Mouse (Mus musculus) lung, embryonic 15.5 days (tissue): ENCODE measurements around the gene Clec12a. TPM values are rescaled to one million over a fixed set of nuclear protein-coding genes. Genes with fewer than 3 reads are reported as not detected.
"Not testable (repeated sequence)": the region's sequence is repeated elsewhere in the genome, so short reads cannot be mapped to it uniquely, and the experiment has no call there.

ENCODE experiments used
- ATAC-seq: fragments of 200-750 bp; cut with Nextera tagmentation; 2 replicates; pipeline ENCODE4 v1.8.0; 2017; ENCODE audit warnings: moderate number of reproducible peaks, borderline replicate concordance; ENCODE audit not compliant: low FRiP score, low TSS enrichment; ENCODE audit errors: extremely low read depth
- H3K27ac ChIP-seq: fragments of 300-500 bp; sonication (generic); 2 replicates; pipeline ENCODE4 v1.5.1; 2015; ENCODE audit warnings: moderate library complexity, mild to moderate bottlenecking, inconsistent platforms
- H3K27me3 ChIP-seq: fragments of 300-500 bp; sonication (generic); 2 replicates; pipeline ENCODE4 v1.6.1; 2015; ENCODE audit warnings: inconsistent platforms
- H3K36me3 ChIP-seq: fragments of 300-500 bp; sonication (generic); 2 replicates; pipeline ENCODE4 v1.6.1; 2015; ENCODE audit warnings: inconsistent platforms
- H3K4me1 ChIP-seq: fragments of 300-500 bp; sonication (generic); 2 replicates; pipeline ENCODE4 v1.6.1; 2015; ENCODE audit warnings: inconsistent platforms
- H3K4me2 ChIP-seq: fragments of 300-500 bp; sonication (generic); 2 replicates; pipeline ENCODE4 v1.6.1; 2015; ENCODE audit warnings: inconsistent platforms, mild to moderate bottlenecking, moderate library complexity
- H3K4me3 ChIP-seq: fragments of 300-500 bp; sonication (generic); 2 replicates; pipeline ENCODE4 v1.5.1; 2015; ENCODE audit warnings: mild to moderate bottlenecking, inconsistent platforms
- H3K9ac ChIP-seq: fragments of 300-500 bp; sonication (generic); 2 replicates; pipeline ENCODE4 v1.6.1; 2015; ENCODE audit warnings: inconsistent platforms
- H3K9me3 ChIP-seq: fragments of 300-500 bp; sonication (generic); 2 replicates; pipeline ENCODE4 v1.6.1; 2016; ENCODE audit warnings: inconsistent platforms
- WGBS: fragments of 180-500 bp; shearing (Covaris S2); methylation state at CpG from one replicate; pipeline ENCODE4 v1.1.7; 2015; 5-methylcytosine and 5-hydroxymethylcytosine counted together
- polyA plus RNA-seq: library from polyadenylated mRNA; unstranded; fragments of >200 nt; fragmentation: Nextera tagmentation; extraction: Ambion mirVana; gene quantifications from 2 replicates; pipeline ENCODE4 v1.2.1, GENCODE M21; 2015

The Clec12a gene
- 3.0 and 3.5 TPM in 2 replicates for polyA plus RNA-seq

DNA sequence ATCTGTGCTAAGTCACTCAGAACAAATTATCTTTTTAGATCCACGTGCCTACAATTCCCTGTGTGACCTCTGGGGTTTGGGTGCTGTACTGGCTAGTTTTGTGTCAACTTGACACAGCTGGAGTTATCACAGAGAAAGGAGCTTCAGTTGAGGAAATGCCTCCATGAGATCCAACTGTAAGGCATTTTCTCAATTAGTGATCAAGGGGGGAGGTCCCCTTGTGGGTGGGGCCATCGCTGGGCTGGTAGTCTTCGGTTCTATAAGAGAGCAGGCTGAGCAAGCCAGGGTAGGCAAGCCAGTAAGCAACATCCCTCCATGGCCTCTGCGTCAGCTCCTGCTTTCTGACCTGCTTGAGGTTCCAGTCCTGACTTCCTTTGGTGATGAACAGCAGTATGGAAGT lies at the start of gene Clec12a:
Gene Clec12a (plus strand): TSS at position 301 of the 400 bp plus-strand sequence.
- ATAC-seq, H3K36me3 ChIP-seq, H3K27me3 ChIP-seq, H3K4me2 ChIP-seq, H3K4me1 ChIP-seq, H3K9ac ChIP-seq, H3K27ac ChIP-seq, H3K9me3 ChIP-seq, H3K4me3 ChIP-seq: not testable (repeated sequence)
- 72% methylated on average over 4 of the region's 4 CpGs for WGBS

GRCm38 (mm10) chr6:129304180-129304579 lies 38.3 kb upstream of the Clec12a start:
- ATAC-seq = no peak
- H3K27ac ChIP-seq = no peak overlapping the region
- no peak overlapping the region for H3K4me2 ChIP-seq
- no peak overlapping the region for H3K9ac ChIP-seq
- no peaks in the 10 kb centered on the region for H3K4me1 ChIP-seq
- H3K36me3 ChIP-seq = no peaks in the 10 kb centered on the region
- WGBS = 12% methylated on average over 1 of the region's 1 CpGs
- no peak overlapping the region for H3K4me3 ChIP-seq
- no peaks in the 10 kb centered on the region for H3K27me3 ChIP-seq
- no peaks in the 10 kb centered on the region for H3K9me3 ChIP-seq

DNA sequence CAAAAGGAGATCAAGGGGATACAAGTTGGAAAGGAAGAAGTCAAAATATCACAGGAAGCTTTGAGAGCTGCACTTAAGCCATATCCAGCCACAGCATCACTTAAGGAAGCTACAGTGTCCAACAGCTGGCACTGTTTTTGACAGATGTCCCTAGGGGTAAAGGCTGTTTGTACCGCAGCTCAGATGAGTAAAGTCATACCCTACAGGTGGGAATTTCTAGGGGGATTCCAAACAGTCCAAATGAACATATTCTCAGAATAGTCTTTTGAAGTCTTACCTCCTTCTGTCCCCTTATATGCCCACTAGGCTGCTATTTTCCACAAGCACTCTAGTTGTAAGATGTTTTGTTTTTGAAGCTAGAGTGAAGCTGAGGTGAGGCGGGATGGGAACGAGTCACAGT lies 30.0 kb upstream of the Clec12a start:
- 66% methylated on average over 3 of the region's 3 CpGs for WGBS
- no peak overlapping the region for H3K9ac ChIP-seq
- no peaks in the 10 kb centered on the region for H3K4me1 ChIP-seq
- no peaks in the 10 kb centered on the region for H3K9me3 ChIP-seq
- H3K27me3 ChIP-seq = no peaks in the 10 kb centered on the region
- no peak overlapping the region for H3K27ac ChIP-seq
- ATAC-seq = no peak
- no peak overlapping the region for H3K4me2 ChIP-seq
- H3K4me3 ChIP-seq = no peak overlapping the region
- no peaks in the 10 kb centered on the region for H3K36me3 ChIP-seq

- Histone ChIP-seq H3K9me3 (no peaks in the 10 kb centered on the region), H3K4me1 (no peaks in the 10 kb centered on the region), H3K27me3 (no peaks in the 10 kb centered on the region), H3K4me3 (no peak overlapping the region), H3K9ac (no peak overlapping the region), H3K36me3 (no peaks in the 10 kb centered on the region), H3K4me2 (no peak overlapping the region), H3K27ac (no peak overlapping the region)
- WGBS = 72% methylated on average over 3 of the region's 3 CpGs
- no peak for ATAC-seq
Observed at GRCm38 (mm10) chr6:129314655-129315168, 27.8 kb upstream of the Clec12a start.

GRCm38 (mm10) chr6:129315698-129316097 lies 26.8 kb upstream of the Clec12a start:
- no peaks in the 10 kb centered on the region for H3K9me3 ChIP-seq
- H3K36me3 ChIP-seq = no peaks in the 10 kb centered on the region
- H3K4me2 ChIP-seq = no peak overlapping the region
- H3K9ac ChIP-seq = no peak overlapping the region
- no peaks in the 10 kb centered on the region for H3K27me3 ChIP-seq
- no peak for ATAC-seq
- no peaks in the 10 kb centered on the region for H3K4me1 ChIP-seq
- no peak overlapping the region for H3K27ac ChIP-seq
- WGBS = 73% methylated on average over 1 of the region's 1 CpGs
- H3K4me3 ChIP-seq = no peak overlapping the region

DNA sequence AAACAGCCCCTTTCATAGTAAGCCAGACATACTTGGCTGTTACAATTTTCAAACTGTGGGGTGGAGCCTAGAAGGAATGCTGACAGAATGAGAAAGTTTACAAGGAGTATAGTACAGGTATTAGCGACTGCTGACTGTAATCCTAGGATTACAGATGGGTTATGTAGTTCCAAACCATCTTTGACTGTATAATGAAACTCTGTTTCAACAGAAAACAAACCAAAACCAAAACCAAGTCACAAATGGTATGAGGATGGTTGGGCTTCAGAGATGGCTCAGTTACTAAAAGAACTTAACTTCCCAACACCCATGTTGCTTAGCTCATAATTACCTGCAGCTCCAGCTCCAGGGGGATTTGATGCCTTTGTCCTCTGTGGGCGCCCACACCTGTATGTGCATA lies 26.0 kb upstream of the Clec12a start:
- ATAC-seq = no peak
- 63% methylated on average over 2 of the region's 2 CpGs for WGBS

GRCm38 (mm10) chr6:129318395-129318794 lies 24.1 kb upstream of the Clec12a start:
- Histone ChIP-seq H3K4me1 (no peaks in the 10 kb centered on the region), H3K9me3 (no peaks in the 10 kb centered on the region), H3K9ac (no peak overlapping the region), H3K4me3 (no peak overlapping the region), H3K27me3 (no peaks in the 10 kb centered on the region), H3K27ac (no peak overlapping the region), H3K4me2 (no peak overlapping the region), H3K36me3 (no peaks in the 10 kb centered on the region)
- WGBS = 33% methylated on average over 1 of the region's 1 CpGs
- ATAC-seq = no peak

More for the DNA sequence above, 26.0 kb upstream of the Clec12a start:
- Histone ChIP-seq H3K9ac (no peak overlapping the region), H3K4me1 (no peaks in the 10 kb centered on the region), H3K4me3 (no peak overlapping the region), H3K9me3 (no peaks in the 10 kb centered on the region), H3K27me3 (no peaks in the 10 kb centered on the region), H3K27ac (no peak overlapping the region), H3K36me3 (no peaks in the 10 kb centered on the region), H3K4me2 (no peak overlapping the region)

- ATAC-seq = no peak
- Histone ChIP-seq H3K4me2 (no peak overlapping the region), H3K9ac (no peak overlapping the region), H3K4me3 (no peak overlapping the region), H3K9me3 (no peaks in the 10 kb centered on the region), H3K36me3 (no peaks in the 10 kb centered on the region), H3K27me3 (no peaks in the 10 kb centered on the region), H3K27ac (no peak overlapping the region), H3K4me1 (no peaks in the 10 kb centered on the region)
- WGBS = 66% methylated on average over 4 of the region's 4 CpGs
Observed at GRCm38 (mm10) chr6:129319331-129319730, 23.2 kb upstream of the Clec12a start.

- no peak overlapping the region for H3K9ac ChIP-seq
- 54% methylated on average over 1 of the region's 1 CpGs for WGBS
- H3K36me3 ChIP-seq = no peaks in the 10 kb centered on the region
- no peaks in the 10 kb centered on the region for H3K9me3 ChIP-seq
- no peak overlapping the region for H3K4me3 ChIP-seq
- ATAC-seq = no peak
- H3K4me1 ChIP-seq = no peaks in the 10 kb centered on the region
- H3K27ac ChIP-seq = no peak overlapping the region
- H3K4me2 ChIP-seq = no peak overlapping the region
- H3K27me3 ChIP-seq = no peaks in the 10 kb centered on the region
Observed at GRCm38 (mm10) chr6:129326016-129326415, 16.5 kb upstream of the Clec12a start.

DNA sequence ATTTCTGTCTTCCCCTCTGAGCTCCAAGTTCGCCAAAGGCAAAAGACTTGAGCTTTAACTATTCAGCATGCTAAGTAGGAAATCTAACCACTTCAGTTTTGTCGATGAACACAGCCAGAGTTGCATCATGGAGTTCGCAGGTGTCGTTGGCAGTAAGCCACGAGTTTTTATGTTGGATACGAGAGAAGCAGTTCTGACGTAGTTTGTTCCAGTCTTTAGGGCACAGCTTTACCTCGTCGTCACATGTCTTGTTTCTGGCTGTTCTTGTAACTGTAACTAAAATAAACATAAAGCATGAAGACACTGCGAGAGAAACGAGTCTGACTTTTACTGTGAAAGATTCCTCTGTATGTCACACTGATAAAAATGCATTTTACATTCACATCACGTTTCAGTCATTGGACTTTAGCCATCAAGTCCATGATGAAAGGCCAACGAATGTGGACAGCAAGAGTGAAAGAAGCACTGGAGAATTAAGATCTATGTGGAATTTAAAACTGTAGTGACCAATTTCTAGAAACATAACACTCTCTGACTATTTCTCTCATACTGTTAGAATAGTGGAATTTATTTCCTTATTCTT lies 15.8 kb upstream of the Clec12a start:
- 35% methylated on average over 13 of the region's 13 CpGs for WGBS
- no peaks in the 10 kb centered on the region for H3K27me3 ChIP-seq
- H3K27ac ChIP-seq = no peak overlapping the region
- no peak overlapping the region for H3K9ac ChIP-seq
- H3K9me3 ChIP-seq = no peaks in the 10 kb centered on the region
- no peaks in the 10 kb centered on the region for H3K4me1 ChIP-seq
- H3K4me2 ChIP-seq = no peak overlapping the region
- H3K36me3 ChIP-seq = no peaks in the 10 kb centered on the region
- no peak for ATAC-seq
- H3K4me3 ChIP-seq = no peak overlapping the region

DNA sequence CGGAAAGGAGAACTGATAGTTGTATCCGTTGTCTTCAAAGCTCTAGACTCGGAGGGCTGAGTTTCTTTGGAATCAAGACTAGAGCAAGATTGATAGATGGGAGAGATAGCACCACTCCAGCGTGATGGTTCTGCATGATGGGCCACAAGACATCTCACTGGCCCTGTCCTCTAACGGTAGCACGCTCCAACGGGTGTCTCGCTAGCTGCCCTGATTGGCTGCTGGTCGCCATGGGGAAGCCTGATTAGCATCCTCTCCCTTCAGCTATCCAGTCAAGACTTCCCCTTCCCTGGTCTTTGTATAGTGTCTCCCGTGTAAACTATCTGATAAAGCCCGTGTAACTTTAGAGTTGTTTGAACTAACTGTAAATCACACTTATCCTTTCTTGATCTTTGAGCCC lies 10.9 kb upstream of the Clec12a start, which contains the start of gene 4922502D21Rik:
Gene 4922502D21Rik (minus strand): TSS at position 187 of the 400 bp plus-strand sequence.
- H3K27me3 ChIP-seq = no peaks in the 10 kb centered on the region
- H3K9me3 ChIP-seq = no peaks in the 10 kb centered on the region
- WGBS = 38% methylated on average over 11 of the region's 11 CpGs
- no peaks in the 10 kb centered on the region for H3K4me1 ChIP-seq
- no peak within 1 kb of the TSS for H3K4me3 ChIP-seq
- no peak within 1 kb of the TSS for H3K9ac ChIP-seq
- no peaks in the 10 kb centered on the region for H3K36me3 ChIP-seq
- H3K4me2 ChIP-seq = no peak within 1 kb of the TSS
- H3K27ac ChIP-seq = no peak within 1 kb of the TSS
- no peak for ATAC-seq

DNA sequence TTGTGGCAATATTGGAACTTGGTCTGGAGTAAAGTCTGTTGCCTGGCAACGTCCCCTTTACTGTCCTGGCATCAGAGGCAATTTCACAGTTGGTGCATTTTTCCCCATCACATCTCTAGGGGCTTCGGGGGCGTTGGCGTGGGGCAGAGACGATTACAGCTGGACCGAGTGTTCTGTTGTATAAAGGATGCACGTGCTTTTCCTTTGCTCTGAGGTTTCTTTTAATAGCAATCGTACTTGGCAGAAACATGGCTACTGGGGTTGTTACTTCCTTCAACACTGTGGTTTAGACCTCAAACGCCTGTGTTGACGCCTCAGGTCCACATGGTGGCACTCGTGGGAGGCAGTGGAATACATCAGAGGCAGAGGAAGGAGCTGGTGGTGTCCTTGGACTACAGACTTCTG lies 8.8 kb upstream of the Clec12a start:
- no peaks in the 10 kb centered on the region for H3K9me3 ChIP-seq
- no peaks in the 10 kb centered on the region for H3K4me1 ChIP-seq
- 24% methylated on average over 11 of the region's 11 CpGs for WGBS
- H3K36me3 ChIP-seq = no peaks in the 10 kb centered on the region
- no peak overlapping the region; the same call in 1 of the 2 replicates for H3K4me2 ChIP-seq
- no peak overlapping the region for H3K4me3 ChIP-seq
- H3K27me3 ChIP-seq = no peaks in the 10 kb centered on the region
- H3K9ac ChIP-seq = no peak overlapping the region
- no peak overlapping the region for H3K27ac ChIP-seq
- peak; percentile 57; the same call in 1 of the 2 replicates for ATAC-seq
